Mouse (Mus musculus): ENCODE measurements around the gene Palld. TPM values are rescaled to one million over a fixed set of nuclear protein-coding genes. Genes with fewer than 3 reads are reported as not detected.

The Palld gene
- total and polyA plus RNA-seq, 3 experiments: 0.33 TPM; not detected in 2

DNA sequence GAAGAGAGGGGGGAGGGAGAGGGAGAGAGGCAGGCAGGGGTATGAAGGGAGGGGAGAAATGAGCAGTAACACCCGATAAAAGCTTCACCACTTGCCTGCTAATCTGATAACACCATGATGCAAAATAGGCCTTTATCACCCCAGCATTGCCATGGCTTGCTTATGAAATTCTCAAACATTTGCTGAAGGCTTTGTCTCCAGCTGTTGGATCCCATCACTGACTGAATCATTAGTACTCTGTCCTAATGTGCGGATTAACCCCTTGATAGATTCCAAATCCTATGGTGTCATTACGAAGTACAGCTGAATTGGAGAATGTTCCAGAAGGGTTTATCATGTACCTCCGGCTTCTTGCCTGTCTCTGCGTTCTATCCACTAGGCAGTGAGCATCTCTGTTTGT, 55.0 kb downstream of the Palld start:
- no peaks in the 10 kb centered on the region for H3K36me3 ChIP-seq (replicated peaks)
- DNase-seq (ENCODE audit: low spot score) (no peak), ATAC-seq (ENCODE audit: extremely low read depth, insufficient number of reproducible peaks, low FRiP score, poor library complexity, severe bottlenecking) (no peak)
- no peaks in the 10 kb centered on the region for H3K27me3 ChIP-seq (ENCODE audit: insufficient read depth, low read length)
- H3K4me1 ChIP-seq (ENCODE audit: insufficient read depth, low read depth, low read length): no peaks in the 10 kb centered on the region
- H3K4me3 ChIP-seq (ENCODE audit: low read depth, low read length): no peak overlapping the region
- H3K9me3 ChIP-seq (replicated peaks): no peaks in the 10 kb centered on the region
- no peak for TF ChIP-seq GATA2 (IDR thresholded peaks at IDR 0.05; ENCODE audit: borderline replicate concordance, low read depth, low read length)
- TF ChIP-seq TAL1 (conservative IDR thresholded peaks at IDR 0.05; ENCODE audit: low read depth, low read length): no peak
- TF ChIP-seq POLR2AphosphoS5 (IDR thresholded peaks at IDR 0.05; ENCODE audit: insufficient replicate concordance, low read depth, low read length): no peak
- TF ChIP-seq GATA1 (IDR thresholded peaks at IDR 0.05; ENCODE audit: borderline replicate concordance, low read length): no peak
- TF ChIP-seq CTCF (IDR thresholded peaks at IDR 0.05; ENCODE audit: low read depth, low read length): no peak

DNA sequence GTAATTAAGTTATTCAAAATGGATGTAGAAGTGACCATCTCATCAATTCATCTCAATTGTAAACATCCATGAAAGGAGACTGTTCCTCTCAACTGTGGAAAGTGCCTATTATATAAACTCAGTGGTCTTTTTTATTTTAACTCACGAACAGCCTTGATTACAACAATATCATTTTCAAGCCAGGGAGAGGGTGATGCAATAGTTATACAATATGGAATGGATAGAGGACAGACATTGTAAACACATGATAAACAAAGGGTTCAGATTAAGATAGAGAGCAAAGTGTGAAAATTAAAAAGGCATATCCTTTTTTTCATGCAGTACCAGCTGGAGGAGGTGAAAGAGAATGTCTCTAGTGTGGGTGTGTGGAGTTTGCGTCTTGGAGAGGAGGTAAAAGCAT, 57.5 kb downstream of the Palld start:
- Histone ChIP-seq H3K27me3 (ENCODE audit: insufficient read depth, low read length) (no peaks in the 10 kb centered on the region), H3K4me1 (ENCODE audit: insufficient read depth, low read depth, low read length) (no peaks in the 10 kb centered on the region), H3K9me3 (replicated peaks) (no peaks in the 10 kb centered on the region), H3K36me3 (replicated peaks) (no peaks in the 10 kb centered on the region), H3K4me3 (ENCODE audit: low read depth, low read length) (no peak overlapping the region)
- DNase-seq (ENCODE audit: low spot score): no peak
- no peak for TF ChIP-seq CTCF (IDR thresholded peaks at IDR 0.05; ENCODE audit: low read depth, low read length)
- TF ChIP-seq GATA1 (IDR thresholded peaks at IDR 0.05; ENCODE audit: borderline replicate concordance, low read length): no peak
- TF ChIP-seq POLR2AphosphoS5 (IDR thresholded peaks at IDR 0.05; ENCODE audit: insufficient replicate concordance, low read depth, low read length): no peak
- no peak for TF ChIP-seq GATA2 (IDR thresholded peaks at IDR 0.05; ENCODE audit: borderline replicate concordance, low read depth, low read length)
- no peak for TF ChIP-seq TAL1 (conservative IDR thresholded peaks at IDR 0.05; ENCODE audit: low read depth, low read length)
- no peak for ATAC-seq (ENCODE audit: extremely low read depth, insufficient number of reproducible peaks, low FRiP score, poor library complexity, severe bottlenecking)

DNA sequence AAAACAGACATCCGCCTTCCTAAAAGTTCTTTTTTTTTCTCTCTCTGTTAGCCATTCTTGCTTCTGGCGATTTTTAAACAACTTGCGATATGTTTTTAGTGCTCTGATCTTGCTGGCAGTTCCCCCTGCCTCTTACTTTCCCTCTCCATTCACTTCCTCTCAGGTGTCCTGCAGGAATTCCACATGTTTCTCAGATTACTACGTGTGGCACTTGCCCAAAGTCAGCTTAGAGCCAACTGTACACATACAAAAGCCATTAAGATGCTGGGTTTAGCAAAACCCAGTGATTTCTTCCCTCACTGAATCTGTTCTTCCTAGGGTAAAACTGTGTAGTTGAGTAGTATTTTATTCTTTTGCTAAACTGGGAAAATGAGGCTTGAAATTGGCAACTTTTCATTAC, 57.9 kb downstream of the Palld start:
- Histone ChIP-seq H3K9me3 (replicated peaks) (no peaks in the 10 kb centered on the region), H3K36me3 (replicated peaks) (no peaks in the 10 kb centered on the region), H3K4me3 (ENCODE audit: low read depth, low read length) (no peak overlapping the region), H3K27me3 (ENCODE audit: insufficient read depth, low read length) (no peaks in the 10 kb centered on the region), H3K4me1 (ENCODE audit: insufficient read depth, low read depth, low read length) (no peaks in the 10 kb centered on the region)
- DNase-seq (ENCODE audit: low spot score): no peak
- ATAC-seq (ENCODE audit: extremely low read depth, insufficient number of reproducible peaks, low FRiP score, poor library complexity, severe bottlenecking): no peak
- TF ChIP-seq GATA1 (IDR thresholded peaks at IDR 0.05; ENCODE audit: borderline replicate concordance, low read length) (no peak), POLR2AphosphoS5 (IDR thresholded peaks at IDR 0.05; ENCODE audit: insufficient replicate concordance, low read depth, low read length) (no peak), GATA2 (IDR thresholded peaks at IDR 0.05; ENCODE audit: borderline replicate concordance, low read depth, low read length) (no peak), CTCF (IDR thresholded peaks at IDR 0.05; ENCODE audit: low read depth, low read length) (no peak), TAL1 (conservative IDR thresholded peaks at IDR 0.05; ENCODE audit: low read depth, low read length) (no peak)

DNA sequence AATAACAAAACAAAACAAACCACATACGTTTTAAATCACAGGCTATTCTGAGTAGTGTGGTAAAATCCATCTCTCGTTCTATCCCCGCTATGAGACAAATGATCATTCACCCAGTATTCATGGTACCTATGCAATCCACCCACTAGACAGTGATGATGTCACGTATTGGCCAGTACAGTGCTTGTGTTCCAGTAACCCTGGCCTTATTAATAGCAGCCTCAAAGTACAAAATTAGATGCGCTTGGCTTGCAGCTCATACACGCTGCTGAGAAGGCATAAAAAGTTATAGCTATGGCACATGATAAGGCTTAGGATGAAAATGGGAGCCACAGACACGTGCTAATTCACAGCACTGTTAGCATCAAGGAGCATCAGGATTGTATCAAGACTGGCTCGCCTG, 58.7 kb downstream of the Palld start:
- H3K4me1 ChIP-seq (ENCODE audit: insufficient read depth, low read depth, low read length): no peaks in the 10 kb centered on the region
- DNase-seq (ENCODE audit: low spot score): no peak
- TF ChIP-seq GATA1 (IDR thresholded peaks at IDR 0.05; ENCODE audit: borderline replicate concordance, low read length): no peak
- TF ChIP-seq POLR2AphosphoS5 (IDR thresholded peaks at IDR 0.05; ENCODE audit: insufficient replicate concordance, low read depth, low read length): no peak
- TF ChIP-seq CTCF (IDR thresholded peaks at IDR 0.05; ENCODE audit: low read depth, low read length): no peak
- no peak for TF ChIP-seq GATA2 (IDR thresholded peaks at IDR 0.05; ENCODE audit: borderline replicate concordance, low read depth, low read length)
- no peak for TF ChIP-seq TAL1 (conservative IDR thresholded peaks at IDR 0.05; ENCODE audit: low read depth, low read length)
- ATAC-seq (ENCODE audit: extremely low read depth, insufficient number of reproducible peaks, low FRiP score, poor library complexity, severe bottlenecking): no peak
- no peaks in the 10 kb centered on the region for H3K9me3 ChIP-seq (replicated peaks)
- no peak overlapping the region for H3K4me3 ChIP-seq (ENCODE audit: low read depth, low read length)
- no peaks in the 10 kb centered on the region for H3K36me3 ChIP-seq (replicated peaks)
- H3K27me3 ChIP-seq (ENCODE audit: insufficient read depth, low read length): no peaks in the 10 kb centered on the region

DNA sequence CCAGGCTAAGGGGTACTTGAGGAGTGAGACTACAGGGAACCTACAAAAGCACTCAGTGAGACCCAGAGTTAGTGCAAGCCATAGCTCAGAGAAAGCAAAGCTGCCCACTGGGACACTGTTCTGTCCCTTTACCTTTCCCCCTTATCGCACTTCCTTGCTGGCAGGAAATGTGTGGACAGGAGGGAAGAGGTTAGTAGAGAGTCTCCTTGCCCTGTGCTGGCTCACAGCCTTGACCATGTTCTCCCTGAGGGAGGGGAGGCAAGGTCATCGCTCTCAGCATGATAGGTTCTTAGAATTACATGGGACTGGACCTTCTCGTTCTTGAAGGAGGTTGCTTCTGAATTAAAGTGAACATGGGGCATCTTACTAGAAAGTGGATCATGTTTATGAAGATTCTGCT, 69.3 kb downstream of the Palld start:
- H3K27me3 ChIP-seq (ENCODE audit: insufficient read depth, low read length): no peaks in the 10 kb centered on the region
- no peak for DNase-seq (ENCODE audit: low spot score)

DNA sequence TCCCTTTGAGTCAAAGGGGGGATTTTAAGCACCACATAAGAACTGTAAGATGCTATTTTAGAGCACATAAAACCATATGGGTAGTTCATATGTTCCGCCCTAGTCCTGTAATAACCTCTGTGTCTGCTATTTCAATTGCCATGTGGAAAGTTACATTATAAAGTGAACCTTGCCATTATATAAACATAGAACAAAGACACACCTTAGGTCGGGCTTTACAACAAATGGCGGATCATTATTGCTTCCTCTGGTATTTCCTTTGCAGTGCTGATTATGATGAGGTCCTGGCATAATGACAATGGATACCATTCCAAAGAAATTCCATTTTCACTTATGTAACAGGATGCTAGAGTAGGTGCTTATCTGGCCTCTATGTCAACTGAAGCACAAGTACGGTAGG, 70.5 kb downstream of the Palld start:
- no peaks in the 10 kb centered on the region for H3K9me3 ChIP-seq (replicated peaks)
- no peaks in the 10 kb centered on the region for H3K4me1 ChIP-seq (ENCODE audit: insufficient read depth, low read depth, low read length)
- no peaks in the 10 kb centered on the region for H3K36me3 ChIP-seq (replicated peaks)
- TF ChIP-seq POLR2AphosphoS5 (IDR thresholded peaks at IDR 0.05; ENCODE audit: insufficient replicate concordance, low read depth, low read length) (no peak), GATA1 (IDR thresholded peaks at IDR 0.05; ENCODE audit: borderline replicate concordance, low read length) (no peak), CTCF (IDR thresholded peaks at IDR 0.05; ENCODE audit: low read depth, low read length) (no peak), GATA2 (IDR thresholded peaks at IDR 0.05; ENCODE audit: borderline replicate concordance, low read depth, low read length) (no peak), TAL1 (conservative IDR thresholded peaks at IDR 0.05; ENCODE audit: low read depth, low read length) (no peak)
- H3K4me3 ChIP-seq (ENCODE audit: low read depth, low read length): no peak overlapping the region
- no peaks in the 10 kb centered on the region for H3K27me3 ChIP-seq (ENCODE audit: insufficient read depth, low read length)
- ATAC-seq (ENCODE audit: extremely low read depth, insufficient number of reproducible peaks, low FRiP score, poor library complexity, severe bottlenecking): no peak
- DNase-seq (ENCODE audit: low spot score): no peak

More for the DNA sequence above, 69.3 kb downstream of the Palld start:
- Histone ChIP-seq H3K36me3 (replicated peaks) (no peaks in the 10 kb centered on the region), H3K4me3 (ENCODE audit: low read depth, low read length) (no peak overlapping the region), H3K4me1 (ENCODE audit: insufficient read depth, low read depth, low read length) (no peaks in the 10 kb centered on the region), H3K9me3 (replicated peaks) (no peaks in the 10 kb centered on the region)
- no peak for TF ChIP-seq TAL1 (conservative IDR thresholded peaks at IDR 0.05; ENCODE audit: low read depth, low read length)
- no peak for TF ChIP-seq POLR2AphosphoS5 (IDR thresholded peaks at IDR 0.05; ENCODE audit: insufficient replicate concordance, low read depth, low read length)
- no peak for TF ChIP-seq CTCF (IDR thresholded peaks at IDR 0.05; ENCODE audit: low read depth, low read length)
- no peak for TF ChIP-seq GATA2 (IDR thresholded peaks at IDR 0.05; ENCODE audit: borderline replicate concordance, low read depth, low read length)
- TF ChIP-seq GATA1 (IDR thresholded peaks at IDR 0.05; ENCODE audit: borderline replicate concordance, low read length): no peak
- ATAC-seq (ENCODE audit: extremely low read depth, insufficient number of reproducible peaks, low FRiP score, poor library complexity, severe bottlenecking): no peak
